7 mouse cellular contexts compared by ENCODE assay signal in the genomic region with DNA sequence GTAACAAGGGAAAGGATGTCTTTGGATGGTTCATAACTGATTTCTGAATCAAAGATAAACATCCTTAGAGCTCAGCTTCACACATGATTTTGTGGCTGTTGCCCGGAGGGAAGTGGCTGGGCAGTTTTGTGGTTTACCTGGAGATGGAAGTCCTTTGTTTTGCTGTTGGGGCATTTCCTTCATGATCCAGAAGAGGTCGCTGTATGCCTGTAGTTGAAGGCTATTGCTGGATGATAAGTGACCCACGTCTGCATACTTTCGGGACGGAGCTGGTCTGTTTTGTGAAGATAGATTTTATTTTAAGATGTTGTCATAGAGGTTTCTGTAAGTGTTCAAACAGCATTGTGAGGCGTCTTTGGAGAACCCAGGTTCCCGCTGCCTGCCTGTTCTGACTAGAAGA.
DNase-seq lines count a peak whose midpoint lies in the region; TF ChIP-seq lines count a peak whose summit lies in the region.

No protein-coding gene starts in this region.

- H3K36me3 ChIP-seq in E14TG2a.4 (ENCODE audit: insufficient read depth, low read length), result no peaks in the 10 kb centered on the region

- peak; percentile 84 for DNase-seq in A20 (ENCODE audit: low read depth, low spot score)
- DNase-seq in cerebellum, adult 11-12 months, result peak; percentile 34
- peak; percentile 46 for DNase-seq in gastrocnemius, postnatal 10 days
- peak; percentile 76 to 77 for DNase-seq in layer of hippocampus, adult 2 months (ENCODE audit: low spot score in 2 of 2)
- DNase-seq in lung, postnatal 10 days, result peak; percentile 81
- DNase-seq in right cerebral cortex, postnatal 36 days (ENCODE audit: low spot score in 2 of 2), result peak; percentile 41 to 47

- peaks cover 10% of the 10 kb centered on the region for H3K4me1 ChIP-seq in E14TG2a.4 (replicated peaks; ENCODE audit: low read depth, low read length)

- TF ChIP-seq CTCF in E14TG2a.4 (conservative IDR thresholded peaks at IDR 0.05; ENCODE audit: low read length), result peak; percentile 68
- TF ChIP-seq CTCF in layer of hippocampus, adult 2 months (conservative IDR thresholded peaks at IDR 0.05), result peak; percentile 90

- H3K27me3 ChIP-seq in E14TG2a.4 (ENCODE audit: insufficient read depth, low read length), result no peaks in the 10 kb centered on the region

- no peak overlapping the region for H3K27ac ChIP-seq in layer of hippocampus, adult 2 months

- H3K9me3 ChIP-seq in E14TG2a.4 (ENCODE audit: low read length), result no peaks in the 10 kb centered on the region

- no peak overlapping the region for H3K4me3 ChIP-seq in E14TG2a.4 (replicated peaks; ENCODE audit: low read length)
- H3K4me3 ChIP-seq in layer of hippocampus, adult 2 months, result no peak overlapping the region; the same call in 1 of the 2 replicates

Comparison
In these comparisons a context has a peak if more than half of its experiments do, and no peak if none do; other contexts are left out.
1. DNase-seq: peak in every context shown above with its lines; median percentile 84 in A20; 81 in lung, postnatal 10 days; 76 in layer of hippocampus, adult 2 months; 46 in gastrocnemius, postnatal 10 days; 44 in right cerebral cortex, postnatal 36 days; 34 in cerebellum, adult 11-12 months.